Mouse (Mus musculus) ZHBTc4 (cell line): ENCODE measurements around the gene Gm42372.

ENCODE experiments used
- DNase-seq: peaks from one replicate; pipeline ENCODE4 v3.0.0-alpha.2; 2011; ENCODE audit warnings: low read depth, low spot score

Gm42372 gene

GRCm38 (mm10) chr7:17003230-17003960, 20.5 kb downstream of the Gm42372 start:
- DNase-seq = no peak

GRCm38 (mm10) chr7:17004716-17005115, 21.8 kb downstream of the Gm42372 start:
- DNase-seq = no peak

GRCm38 (mm10) chr7:17007300-17007699, 24.4 kb downstream of the Gm42372 start:
- DNase-seq = no peak

- DNase-seq = no peak
Observed at GRCm38 (mm10) chr7:17009326-17010009, 26.6 kb downstream of the Gm42372 start.

GRCm38 (mm10) chr7:17010010-17010347, 27.1 kb downstream of the Gm42372 start:
- DNase-seq = no peak

- no peak for DNase-seq
Observed at GRCm38 (mm10) chr7:17011909-17012590, 29.2 kb downstream of the Gm42372 start.

GRCm38 (mm10) chr7:17015381-17015780, 32.5 kb downstream of the Gm42372 start:
- no peak for DNase-seq

- DNase-seq = no peak
Observed at GRCm38 (mm10) chr7:17017036-17017435, 34.1 kb downstream of the Gm42372 start.

- no peak for DNase-seq
Observed at GRCm38 (mm10) chr7:17017921-17018320, 35.0 kb downstream of the Gm42372 start.

- DNase-seq = no peak
Observed at GRCm38 (mm10) chr7:17019426-17020166, 36.7 kb downstream of the Gm42372 start.

- DNase-seq = no peak
Observed at GRCm38 (mm10) chr7:17022176-17022575, 39.3 kb downstream of the Gm42372 start.

GRCm38 (mm10) chr7:17023701-17024100, 40.8 kb downstream of the Gm42372 start:
- no peak for DNase-seq

GRCm38 (mm10) chr7:17024141-17024540, 41.3 kb downstream of the Gm42372 start:
- no peak for DNase-seq

GRCm38 (mm10) chr7:17024814-17025504, 42.1 kb downstream of the Gm42372 start:
- DNase-seq = no peak

GRCm38 (mm10) chr7:17025505-17025894, 42.6 kb downstream of the Gm42372 start:
- no peak for DNase-seq

GRCm38 (mm10) chr7:17025896-17026622, 43.2 kb downstream of the Gm42372 start:
- DNase-seq = no peak

GRCm38 (mm10) chr7:17026710-17027587, 44.1 kb downstream of the Gm42372 start:
- DNase-seq = peak; percentile 89

GRCm38 (mm10) chr7:17027588-17028343, 44.9 kb downstream of the Gm42372 start, which contains the start of gene Ppp5c:
Gene Ppp5c, minus strand, starts transcription at chr7:17027924.
- DNase-seq = peak; percentile 97

- no peak for DNase-seq
Observed at GRCm38 (mm10) chr7:17028923-17029322, 46.0 kb downstream of the Gm42372 start.
